Mouse (Mus musculus) neural tube, embryonic 14.5 days (tissue): ENCODE measurements at regions not wholly inside any gene's neighbourhood (a gene's known extent, or its start where the extent isn't known, plus 50 kb on each side); places are given as distances from the start of the nearest gene placed in this dataset.

ENCODE experiments used
- ATAC-seq: fragments of 200-750 bp; cut with Nextera tagmentation; 2 replicates; pipeline ENCODE4 v1.8.0; 2017; ENCODE audit warnings: low read depth, mild to moderate bottlenecking, moderate TSS enrichment, moderate library complexity
- H3K27ac ChIP-seq: fragments of 300-500 bp; sonication (generic); 2 replicates; pipeline ENCODE4 v1.5.1; 2014; ENCODE audit warnings: low read depth, mild to moderate bottlenecking, control low read depth, low read length, moderate library complexity, mixed read lengths
- H3K27me3 ChIP-seq: fragments of 300-500 bp; sonication (generic); 2 replicates; pipeline ENCODE4 v1.6.1; 2014; ENCODE audit warnings: low read length; ENCODE audit not compliant: control insufficient read depth, insufficient read depth
- H3K36me3 ChIP-seq: fragments of 300-500 bp; sonication (generic); 2 replicates; pipeline ENCODE4 v1.6.1; 2014; ENCODE audit warnings: low read length, mixed read lengths; ENCODE audit not compliant: control insufficient read depth, insufficient read depth
- H3K4me1 ChIP-seq: fragments of 300-500 bp; sonication (generic); 2 replicates; pipeline ENCODE4 v1.6.1; 2014; ENCODE audit warnings: low read length; ENCODE audit not compliant: control insufficient read depth, insufficient read depth
- H3K4me2 ChIP-seq: fragments of 300-500 bp; sonication (generic); 2 replicates; pipeline ENCODE4 v1.6.1; 2014; ENCODE audit warnings: mild to moderate bottlenecking, low read depth, low read length, control low read depth
- H3K4me3 ChIP-seq: fragments of 300-500 bp; sonication (generic); 2 replicates; pipeline ENCODE4 v1.5.1; 2014; ENCODE audit warnings: low read depth, low read length, control low read depth, mixed read lengths
- H3K9ac ChIP-seq: fragments of 300-500 bp; sonication (generic); replicated peaks from 2 replicates; pipeline ENCODE4 v1.6.1; 2014; ENCODE audit warnings: low read depth, mild to moderate bottlenecking, control low read depth, low read length, mixed read lengths
- H3K9me3 ChIP-seq: fragments of 300-500 bp; sonication (generic); 2 replicates; pipeline ENCODE4 v1.6.1; 2016; ENCODE audit warnings: low read length; ENCODE audit not compliant: control insufficient read depth
- WGBS: fragments of 180-500 bp; shearing (Covaris S2); extraction: QIAGEN DNeasy Blood & Tissue Kit; methylation state at CpG from one replicate; pipeline ENCODE4 v1.1.7; 2014; 5-methylcytosine and 5-hydroxymethylcytosine counted together

DNA sequence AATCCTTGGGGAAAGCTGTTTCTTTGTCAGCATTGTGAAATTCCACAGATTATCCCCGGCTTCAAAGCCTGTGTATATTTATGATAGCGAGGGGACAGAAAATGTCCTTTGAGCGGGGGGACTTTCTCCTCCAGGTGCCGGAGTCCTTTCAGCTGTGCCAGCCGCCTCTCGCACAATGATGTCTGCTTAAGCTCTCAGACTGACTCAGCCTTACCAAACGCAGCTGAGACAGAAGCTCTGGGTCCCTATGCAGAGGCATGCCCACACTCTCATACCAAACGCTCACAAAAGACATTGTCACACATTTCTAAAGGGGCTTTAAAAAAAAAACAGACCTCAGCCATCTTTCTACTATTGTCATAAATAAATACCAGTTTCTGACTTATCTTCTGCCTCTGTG lies 633.9 kb downstream of the Dok5 start:
- H3K9me3 ChIP-seq = no peaks in the 10 kb centered on the region
- no peaks in the 10 kb centered on the region for H3K4me1 ChIP-seq
- no peak overlapping the region for H3K27ac ChIP-seq
- no peaks in the 10 kb centered on the region for H3K36me3 ChIP-seq
- no peak overlapping the region for H3K9ac ChIP-seq
- no peak overlapping the region for H3K4me2 ChIP-seq
- ATAC-seq = no peak
- no peak overlapping the region for H3K4me3 ChIP-seq
- WGBS = 71% methylated on average over 8 of the region's 8 CpGs
- no peaks in the 10 kb centered on the region for H3K27me3 ChIP-seq

DNA sequence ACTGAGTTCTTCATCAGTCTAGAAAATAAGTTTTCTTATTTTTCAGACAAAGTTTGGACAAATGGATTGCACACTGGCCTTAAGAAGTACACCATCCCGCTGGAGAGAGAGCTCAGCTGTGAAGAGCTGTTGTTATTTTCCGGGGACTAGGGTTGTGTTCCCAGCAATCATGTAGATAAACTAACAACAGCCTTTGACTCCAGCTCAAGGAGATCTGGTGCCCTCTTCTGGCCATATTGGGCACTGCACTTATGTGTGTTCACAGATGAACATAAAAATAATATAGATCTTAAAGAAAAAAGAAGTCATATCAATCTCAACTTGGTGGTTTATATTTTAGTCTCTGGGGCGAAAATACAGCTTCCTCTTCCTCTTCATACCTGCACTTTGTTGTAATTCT lies 633.0 kb downstream of the Dok5 start:
- H3K9ac ChIP-seq = no peak overlapping the region
- no peaks in the 10 kb centered on the region for H3K9me3 ChIP-seq
- H3K4me2 ChIP-seq = no peak overlapping the region
- H3K27ac ChIP-seq = no peak overlapping the region
- ATAC-seq = no peak
- H3K36me3 ChIP-seq = no peaks in the 10 kb centered on the region
- no peaks in the 10 kb centered on the region for H3K4me1 ChIP-seq
- no peak overlapping the region for H3K4me3 ChIP-seq
- WGBS = 87% methylated on average over 3 of the region's 3 CpGs
- no peaks in the 10 kb centered on the region for H3K27me3 ChIP-seq

DNA sequence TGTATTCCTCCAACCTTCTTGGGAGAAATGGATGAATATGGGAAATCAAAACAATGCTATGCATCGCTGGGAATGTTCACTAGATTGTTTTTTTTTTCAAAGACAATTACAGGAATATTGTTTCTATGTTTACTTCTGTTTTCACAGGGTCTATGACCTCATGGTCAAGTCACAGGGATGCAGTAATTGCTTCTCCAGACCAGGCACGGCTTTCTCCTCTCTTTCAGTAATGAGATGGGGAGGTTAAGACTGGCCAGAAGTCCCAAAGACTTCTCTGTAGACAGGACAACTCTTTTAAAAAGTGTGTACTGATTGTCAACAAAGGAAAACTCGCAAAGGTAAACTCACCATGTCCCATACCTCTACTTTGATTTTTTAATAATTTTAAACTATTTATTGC lies 631.8 kb downstream of the Dok5 start:
- Histone ChIP-seq H3K4me1 (no peaks in the 10 kb centered on the region), H3K9me3 (no peaks in the 10 kb centered on the region), H3K36me3 (no peaks in the 10 kb centered on the region), H3K9ac (no peak overlapping the region), H3K27ac (no peak overlapping the region), H3K27me3 (no peaks in the 10 kb centered on the region), H3K4me2 (no peak overlapping the region), H3K4me3 (no peak overlapping the region)
- ATAC-seq = no peak
- WGBS = 87% methylated on average over 3 of the region's 3 CpGs

DNA sequence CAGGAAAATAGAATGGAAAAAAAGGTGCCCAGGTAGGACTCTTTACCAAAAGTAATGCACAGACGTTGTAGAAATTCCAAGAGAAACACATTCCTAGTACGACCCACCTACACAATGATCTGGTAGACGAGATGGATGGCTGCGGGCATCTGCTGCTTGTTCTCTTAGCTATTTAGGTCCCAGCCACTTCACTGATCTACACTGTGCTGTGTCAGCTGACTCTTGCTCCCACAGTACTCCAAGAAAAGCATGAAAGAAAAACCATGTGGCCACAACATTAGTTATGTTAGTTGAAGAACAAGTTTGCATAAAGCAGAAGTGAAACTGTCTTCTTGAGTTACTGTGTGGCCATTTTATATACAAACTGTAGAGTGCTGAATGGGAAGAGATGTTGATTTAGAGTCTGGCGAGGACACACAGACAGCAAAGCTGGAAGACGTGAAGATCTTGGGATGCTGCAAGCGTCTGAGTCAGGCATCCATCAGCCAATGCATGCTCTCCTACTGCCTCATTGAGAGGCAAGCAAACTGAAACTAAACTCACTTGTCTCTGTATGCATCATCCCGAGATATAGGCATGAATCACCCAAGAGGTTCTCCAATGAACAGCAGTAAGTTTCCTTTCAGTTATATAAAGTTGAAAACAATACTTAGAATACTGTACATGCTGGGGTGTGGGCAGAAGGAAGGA lies 626.6 kb downstream of the Dok5 start:
- ATAC-seq = no peak
- no peak overlapping the region for H3K9ac ChIP-seq
- H3K27ac ChIP-seq = no peak overlapping the region
- H3K36me3 ChIP-seq = no peaks in the 10 kb centered on the region
- WGBS = 91% methylated on average over 8 of the region's 8 CpGs
- no peak overlapping the region for H3K4me3 ChIP-seq
- no peaks in the 10 kb centered on the region for H3K4me1 ChIP-seq
- no peak overlapping the region for H3K4me2 ChIP-seq
- no peaks in the 10 kb centered on the region for H3K9me3 ChIP-seq
- H3K27me3 ChIP-seq = no peaks in the 10 kb centered on the region

DNA sequence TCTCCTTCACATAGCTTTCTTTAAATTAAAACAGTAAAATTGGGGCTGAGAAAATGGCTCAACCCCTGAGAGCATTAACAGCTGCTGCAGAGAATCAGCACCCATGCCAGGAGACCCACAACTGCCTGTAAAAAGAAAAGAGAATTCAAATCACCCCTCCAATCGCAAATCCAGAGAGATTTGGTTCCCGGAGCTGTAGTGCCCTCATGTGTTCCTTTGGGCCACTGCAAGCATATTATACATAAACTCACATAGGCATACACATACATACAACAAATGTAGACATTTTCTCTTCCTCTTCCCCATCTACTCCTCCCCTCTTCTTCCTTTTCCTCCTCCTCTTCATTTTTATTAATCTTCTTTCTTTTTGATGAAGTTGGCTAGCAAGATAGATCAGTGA lies 616.5 kb downstream of the Dok5 start:
- no peaks in the 10 kb centered on the region for H3K9me3 ChIP-seq
- H3K4me1 ChIP-seq = no peaks in the 10 kb centered on the region
- WGBS = 86% methylated on average over 2 of the region's 2 CpGs

DNA sequence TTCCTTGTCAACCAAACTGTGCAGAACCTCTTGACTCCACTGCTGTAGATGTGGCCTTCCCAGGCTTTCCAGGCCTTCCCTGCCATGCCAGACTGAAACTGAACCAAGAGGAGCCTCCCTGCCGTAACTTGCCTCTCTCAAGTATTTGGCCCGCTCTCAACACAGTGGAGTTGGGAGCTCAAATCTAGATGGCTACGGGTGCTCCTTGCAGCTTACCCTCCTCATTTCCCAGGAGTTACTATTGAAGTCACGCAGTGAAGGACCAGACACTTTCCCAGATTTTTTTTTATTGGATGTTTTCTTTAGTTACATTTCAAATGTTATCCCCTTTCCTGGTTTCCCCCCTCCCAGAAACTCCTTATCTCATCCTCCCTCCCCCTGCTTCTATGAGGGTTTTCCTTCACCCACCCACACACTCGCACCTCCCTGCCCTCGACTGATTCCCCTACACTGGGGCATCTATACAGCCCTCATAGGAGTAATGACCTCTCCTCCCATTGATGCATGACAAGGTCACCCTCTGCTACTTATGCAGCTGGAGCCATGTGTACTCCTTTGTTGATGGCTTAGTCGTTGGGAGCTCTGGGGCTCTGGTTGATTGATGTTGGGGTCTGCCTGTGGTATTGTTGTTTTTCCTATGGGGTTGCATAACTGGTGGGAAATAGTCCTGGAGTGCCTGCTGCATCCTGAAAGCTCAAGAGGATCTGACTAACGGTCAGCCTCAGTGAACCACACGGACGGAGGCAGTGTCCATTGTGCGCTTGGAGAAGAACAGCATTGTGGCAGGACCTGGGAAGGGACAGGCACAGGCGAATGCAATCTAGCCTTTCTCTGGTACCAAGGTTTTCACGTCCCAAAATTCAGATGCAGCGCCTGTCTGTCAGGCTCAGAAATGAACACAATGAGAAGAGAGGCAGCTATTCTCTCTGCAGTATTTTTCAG lies 602.5 kb downstream of the Dok5 start:
- no peaks in the 10 kb centered on the region for H3K36me3 ChIP-seq
- no peaks in the 10 kb centered on the region for H3K27me3 ChIP-seq
- H3K4me3 ChIP-seq = no peak overlapping the region
- H3K4me1 ChIP-seq = no peaks in the 10 kb centered on the region
- no peak overlapping the region for H3K9ac ChIP-seq
- no peak overlapping the region for H3K27ac ChIP-seq
- WGBS = 47% methylated on average over 14 of the region's 14 CpGs
- H3K9me3 ChIP-seq = no peaks in the 10 kb centered on the region
- ATAC-seq = no peak
- H3K4me2 ChIP-seq = no peak overlapping the region

More for the DNA sequence above, 616.5 kb downstream of the Dok5 start:
- no peaks in the 10 kb centered on the region for H3K36me3 ChIP-seq
- no peak overlapping the region for H3K4me3 ChIP-seq
- no peaks in the 10 kb centered on the region for H3K27me3 ChIP-seq
- H3K4me2 ChIP-seq = no peak overlapping the region
- H3K27ac ChIP-seq = no peak overlapping the region
- no peak overlapping the region for H3K9ac ChIP-seq
- ATAC-seq = no peak

DNA sequence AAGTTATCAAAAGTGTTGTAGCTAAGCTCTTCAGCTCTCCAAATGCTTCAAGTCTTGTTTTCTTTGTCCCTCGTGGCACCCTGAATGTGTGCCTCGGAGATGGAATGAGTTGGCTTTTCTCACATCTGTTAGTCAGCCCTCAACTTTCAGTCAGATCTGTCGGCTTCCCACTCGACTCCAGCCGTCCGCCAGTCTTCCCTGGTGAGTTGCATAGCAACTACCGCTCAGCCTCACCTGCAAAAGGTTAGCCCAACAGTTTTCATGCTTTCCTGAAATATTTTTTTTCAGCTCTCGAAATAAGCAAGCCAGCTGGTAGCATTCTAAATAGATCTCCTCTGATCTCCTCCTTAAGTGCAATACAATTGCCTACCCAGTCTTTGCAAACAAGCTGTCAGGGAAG lies 601.2 kb downstream of the Dok5 start:
- H3K9ac ChIP-seq = no peak overlapping the region
- H3K36me3 ChIP-seq = no peaks in the 10 kb centered on the region
- ATAC-seq = no peak
- H3K27ac ChIP-seq = no peak overlapping the region
- H3K4me3 ChIP-seq = no peak overlapping the region
- 90% methylated on average over 8 of the region's 8 CpGs for WGBS
- H3K4me2 ChIP-seq = no peak overlapping the region
- H3K4me1 ChIP-seq = no peaks in the 10 kb centered on the region
- H3K9me3 ChIP-seq = no peaks in the 10 kb centered on the region
- no peaks in the 10 kb centered on the region for H3K27me3 ChIP-seq

DNA sequence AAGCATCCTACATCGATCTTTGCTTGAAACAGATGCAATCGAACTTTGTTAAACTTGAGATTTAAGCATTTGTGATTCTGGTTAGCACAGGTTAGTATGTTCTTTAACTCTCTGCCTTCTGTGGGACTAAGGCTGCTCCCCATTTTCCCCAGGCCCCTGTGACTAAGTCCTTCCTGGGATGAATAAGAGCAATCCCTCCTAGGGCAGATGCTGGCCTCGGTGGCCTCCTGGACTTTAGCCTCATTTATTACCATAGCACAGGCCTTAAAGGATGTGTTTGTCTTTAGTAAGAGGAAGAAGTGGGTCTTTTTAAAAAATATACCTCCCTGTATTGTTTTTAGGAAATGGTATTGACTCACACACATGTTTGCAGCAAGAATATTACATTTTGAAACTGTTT lies 599.9 kb downstream of the Dok5 start:
- Histone ChIP-seq H3K4me1 (no peaks in the 10 kb centered on the region), H3K4me3 (no peak overlapping the region), H3K36me3 (no peaks in the 10 kb centered on the region), H3K27me3 (no peaks in the 10 kb centered on the region), H3K9ac (no peak overlapping the region), H3K9me3 (no peaks in the 10 kb centered on the region), H3K27ac (no peak overlapping the region), H3K4me2 (no peak overlapping the region)
- 97% methylated on average over 3 of the region's 3 CpGs for WGBS
- ATAC-seq = no peak

DNA sequence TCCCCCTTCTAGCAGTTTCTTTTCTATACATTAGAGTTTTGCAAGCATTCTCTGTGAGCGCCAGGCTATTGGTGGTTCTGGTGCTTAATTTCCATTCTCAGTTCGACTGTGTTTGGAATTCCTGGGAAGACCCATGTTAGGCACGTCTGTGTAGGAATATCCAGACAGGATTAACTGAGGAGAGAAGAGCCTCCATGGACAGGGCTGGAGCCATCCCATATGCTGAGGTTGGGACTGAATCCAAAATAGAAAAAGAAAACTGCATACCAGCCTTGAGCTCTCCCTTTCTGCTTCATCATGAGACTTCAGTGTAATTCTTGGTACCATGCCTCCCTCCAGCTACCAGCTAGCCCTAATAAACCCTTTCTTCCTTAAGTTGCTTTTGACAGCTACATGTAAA lies 595.3 kb downstream of the Dok5 start:
- no peak for ATAC-seq
- Histone ChIP-seq H3K27me3 (no peaks in the 10 kb centered on the region), H3K9ac (no peak overlapping the region), H3K4me2 (no peak overlapping the region), H3K4me3 (no peak overlapping the region), H3K36me3 (no peaks in the 10 kb centered on the region), H3K27ac (no peak overlapping the region), H3K9me3 (no peaks in the 10 kb centered on the region), H3K4me1 (no peaks in the 10 kb centered on the region)
- 78% methylated on average over 3 of the region's 3 CpGs for WGBS
